Mouse (Mus musculus) MN1 (cell line): Measurements from ENCODE around the gene Mmrn2.
"Not testable (repeated sequence)": the region's sequence is repeated elsewhere in the genome, so short reads cannot be mapped to it uniquely, and the experiment has no call there.

Experiments
- DNase-seq: peaks from one replicate; pipeline ENCODE4 v3.0.0-alpha.2; 2016; ENCODE audit warnings: low spot score

Gene Mmrn2

DNA sequence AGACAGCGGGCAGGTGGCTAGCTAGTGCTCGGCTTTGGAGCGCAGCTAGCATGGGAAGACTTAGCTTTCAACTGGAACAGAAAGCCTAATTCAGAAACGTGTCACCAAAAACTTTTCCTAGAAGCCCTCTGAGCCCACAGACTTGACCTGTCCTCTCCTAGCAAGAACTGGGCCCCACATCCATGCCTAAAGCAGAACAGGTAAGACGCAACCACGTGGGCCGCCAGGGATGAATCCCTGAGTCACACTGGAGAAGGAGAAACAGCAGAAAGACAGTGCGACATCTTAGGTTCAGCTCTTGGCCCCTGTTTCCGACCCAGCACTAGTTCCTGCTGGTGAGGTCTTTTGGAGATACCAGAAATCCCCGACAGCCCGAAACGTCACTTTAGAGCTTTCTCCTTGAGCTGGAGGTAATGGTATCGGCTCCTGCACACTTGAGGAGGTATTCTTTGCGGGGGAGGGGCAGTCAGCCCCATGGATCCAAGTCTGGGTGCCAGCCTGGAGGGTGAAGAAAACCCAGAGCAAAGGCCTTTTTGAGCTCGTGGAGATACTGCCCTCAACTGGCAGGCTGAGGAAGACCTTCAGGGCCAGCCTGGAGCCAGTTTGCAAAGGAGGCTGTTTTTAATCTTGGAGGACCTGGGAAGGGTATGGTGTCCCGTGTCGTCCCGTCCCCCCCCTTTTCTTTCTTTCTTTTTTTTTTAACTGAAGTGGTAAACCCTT lies 12.4 kb upstream of the Mmrn2 start:
- peak; percentile 88 for DNase-seq

DNA sequence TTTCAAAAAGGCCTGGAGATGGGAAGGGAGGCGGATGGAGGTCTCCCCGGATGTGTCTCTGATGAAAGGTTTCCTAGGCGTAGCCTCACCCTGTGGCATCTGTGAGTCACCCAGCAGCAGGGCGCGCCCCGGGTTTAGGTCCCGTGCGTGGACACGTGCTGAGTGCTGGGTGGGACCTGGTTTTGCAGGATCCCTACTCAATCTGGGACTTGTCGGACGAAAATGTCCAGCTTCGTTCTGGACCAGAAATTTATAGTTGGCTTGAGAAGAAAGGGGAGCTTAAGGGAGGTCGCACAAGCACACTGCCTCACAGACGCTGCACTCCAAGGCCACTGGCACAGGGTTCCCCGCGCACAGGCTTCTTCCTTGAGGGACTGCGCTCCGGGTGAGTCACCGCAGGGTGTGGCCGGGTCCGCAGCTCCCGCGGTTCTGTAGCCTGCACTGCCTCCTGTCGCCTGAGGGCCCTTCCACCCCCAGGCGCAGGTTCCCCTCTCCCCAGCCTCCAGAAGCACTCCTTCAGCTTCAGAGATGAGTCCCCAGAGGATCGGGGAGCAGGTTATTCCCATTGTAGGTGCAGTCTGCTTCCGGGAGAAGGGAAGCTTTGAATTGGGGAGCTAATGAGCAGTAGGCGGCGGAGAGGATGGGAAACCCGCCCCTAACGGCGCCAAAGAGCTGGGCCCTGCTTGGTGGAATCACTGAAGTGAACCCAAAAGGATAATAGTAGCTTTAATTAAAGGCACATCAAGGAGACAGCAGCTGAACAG lies 11.6 kb upstream of the Mmrn2 start:
- peak; percentile 90 for DNase-seq

DNA sequence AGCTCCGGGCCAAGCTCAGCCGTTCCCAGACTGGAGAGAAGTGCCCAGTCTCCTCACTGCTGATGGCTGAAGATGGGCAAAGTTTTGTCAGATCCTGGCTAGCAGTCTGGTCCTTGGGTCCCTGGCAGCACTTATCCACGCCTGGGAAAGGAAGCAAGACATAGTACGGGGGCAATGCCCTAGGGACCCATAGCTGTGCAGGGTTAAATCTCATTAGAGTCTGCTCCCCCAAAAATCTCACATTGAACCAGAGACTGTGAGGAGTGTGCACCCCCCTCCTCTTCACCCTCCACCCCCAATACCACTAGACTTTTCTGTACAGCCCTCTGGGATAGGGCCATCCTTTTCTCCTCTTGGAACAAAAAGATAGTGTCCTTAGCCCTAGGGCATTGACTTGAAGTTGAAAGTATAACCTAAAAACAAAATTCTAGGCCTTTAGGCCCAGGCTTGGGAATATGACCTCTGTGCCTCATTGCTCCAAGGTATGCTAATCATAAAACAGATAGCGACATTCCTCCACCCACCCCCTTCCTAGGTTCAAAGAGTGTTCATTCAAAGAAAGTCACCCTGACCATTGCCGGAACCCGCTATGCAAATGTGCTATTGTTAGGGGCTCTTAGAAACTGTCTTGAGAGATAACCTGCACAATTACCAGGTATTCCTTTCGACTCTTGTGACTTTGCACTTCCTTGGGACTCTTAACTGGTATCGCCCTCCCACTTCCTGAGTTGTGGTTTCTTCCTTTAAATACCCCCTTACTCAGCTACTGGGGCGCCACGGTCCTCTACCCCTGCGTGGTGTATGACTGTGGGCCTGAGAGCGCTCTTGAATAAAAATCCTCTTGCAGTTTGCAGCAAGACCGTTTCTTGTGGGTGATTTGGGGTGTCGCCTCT lies 10.8 kb upstream of the Mmrn2 start:
- DNase-seq = not testable (repeated sequence)

DNA sequence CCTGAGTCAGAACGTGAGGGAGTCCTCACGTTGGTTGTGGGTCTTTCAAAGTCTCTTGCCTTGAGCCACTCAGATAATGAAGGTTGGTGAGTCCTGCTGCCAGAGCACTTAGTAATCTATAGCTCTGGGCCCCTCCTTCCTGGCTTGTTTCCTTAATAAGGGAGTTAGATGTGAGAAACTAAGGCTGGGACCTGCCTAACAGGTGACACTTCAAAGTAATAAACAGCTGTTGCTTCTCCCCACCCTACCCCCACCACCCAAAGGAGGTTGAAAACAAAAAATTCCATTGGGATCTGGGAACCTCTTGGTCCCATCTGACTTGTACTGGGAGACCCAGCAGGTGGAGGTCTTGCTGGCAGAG lies 10.1 kb upstream of the Mmrn2 start:
- no peak for DNase-seq

DNA sequence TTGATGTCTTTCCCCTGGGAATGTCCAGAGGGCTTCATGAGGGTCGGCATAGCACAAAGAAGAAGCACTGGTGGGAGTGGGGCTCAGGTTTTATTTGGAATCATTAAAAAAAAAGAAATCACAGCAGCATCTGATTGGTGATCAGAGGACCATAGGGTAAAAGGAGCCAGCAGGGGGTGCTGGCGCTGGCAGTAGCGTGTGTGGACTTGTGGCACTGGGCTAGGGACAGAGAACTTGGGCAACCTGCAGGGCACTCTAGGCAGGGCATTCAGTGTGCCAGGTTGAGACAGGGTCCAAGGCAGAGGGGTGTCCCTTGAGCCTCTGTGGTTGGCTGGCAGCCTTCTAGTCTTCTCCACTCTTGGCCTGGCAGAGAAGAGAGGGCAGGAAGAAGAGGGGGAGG lies 5.1 kb upstream of the Mmrn2 start:
- DNase-seq = peak; percentile 10

DNA sequence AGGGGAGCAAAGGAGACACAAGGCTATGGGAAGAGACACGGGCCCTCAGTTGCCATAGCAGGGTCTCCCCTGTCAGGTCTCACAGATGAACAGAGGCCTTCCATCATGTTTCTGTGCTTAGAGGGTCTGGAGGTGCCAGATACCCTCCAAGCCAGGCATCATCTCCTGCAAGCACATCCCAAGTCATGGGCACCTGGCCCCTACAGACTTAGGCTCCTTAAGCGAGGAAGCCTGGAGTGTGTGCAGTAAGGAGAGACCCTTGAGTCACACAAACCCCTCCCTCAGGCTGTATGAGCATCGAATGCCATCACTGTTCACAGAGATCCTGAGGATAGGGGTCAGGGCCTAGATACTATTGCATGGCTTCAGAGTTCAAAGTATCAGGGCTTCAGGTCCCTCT lies 4.3 kb upstream of the Mmrn2 start:
- DNase-seq = no peak

DNA sequence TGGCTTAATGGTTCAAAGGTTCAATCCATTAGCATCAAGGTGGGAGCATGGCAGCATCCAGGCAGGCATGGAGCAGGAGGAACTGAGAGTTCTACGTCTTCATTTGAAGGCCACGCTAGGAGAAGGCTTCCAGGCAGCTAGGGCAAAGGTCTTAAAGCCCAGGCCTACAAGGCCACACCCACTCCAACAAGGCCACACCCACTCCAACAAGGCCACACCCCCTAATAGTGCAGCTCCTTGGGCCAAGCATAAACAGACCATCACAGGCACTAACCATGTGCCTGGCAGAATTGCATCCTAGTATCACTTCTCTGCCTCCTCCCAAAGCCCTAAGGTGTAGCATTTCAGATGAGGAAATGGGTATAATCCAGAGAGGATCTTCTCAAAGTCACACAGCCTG lies 3.5 kb upstream of the Mmrn2 start:
- DNase-seq = no peak

DNA sequence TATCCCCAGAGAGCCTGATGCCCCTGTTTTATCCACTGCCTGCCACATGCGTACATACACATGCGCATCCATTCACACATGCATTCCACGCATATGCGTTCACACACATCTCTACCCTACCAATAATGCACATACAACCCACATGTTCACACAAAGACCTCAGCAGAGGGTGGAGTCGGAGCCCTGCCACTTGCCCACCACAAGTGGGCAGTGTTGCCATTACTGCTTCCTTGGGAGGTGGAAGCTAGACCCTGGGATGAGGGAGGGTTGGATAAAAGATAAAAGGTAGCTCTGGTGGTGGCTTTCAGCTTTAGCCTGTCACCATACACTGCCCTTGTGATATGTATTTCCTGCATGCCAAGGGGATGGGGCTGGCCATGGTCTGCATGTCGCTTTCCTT lies 2.6 kb upstream of the Mmrn2 start:
- peak; percentile 35 for DNase-seq

DNA sequence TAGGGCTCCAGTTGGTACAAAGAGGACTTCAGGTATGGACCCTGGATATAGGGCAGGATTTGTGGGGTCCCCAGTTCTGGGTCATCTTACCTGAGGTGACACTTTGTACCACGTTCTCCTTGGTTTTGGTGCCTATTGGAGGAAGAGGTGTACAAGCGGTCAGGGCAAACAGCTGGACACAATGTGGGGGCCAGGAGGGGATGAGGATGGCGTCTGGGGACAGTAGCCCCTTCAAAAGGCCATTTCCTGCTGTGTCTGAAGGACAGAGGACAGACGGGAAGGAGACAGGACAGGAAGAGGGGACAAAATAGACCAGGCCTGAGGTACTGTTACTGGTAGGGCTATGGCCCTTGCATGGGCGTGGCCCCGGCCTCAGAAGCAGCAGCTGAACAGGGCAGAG lies 1.7 kb upstream of the Mmrn2 start:
- DNase-seq = no peak

DNA sequence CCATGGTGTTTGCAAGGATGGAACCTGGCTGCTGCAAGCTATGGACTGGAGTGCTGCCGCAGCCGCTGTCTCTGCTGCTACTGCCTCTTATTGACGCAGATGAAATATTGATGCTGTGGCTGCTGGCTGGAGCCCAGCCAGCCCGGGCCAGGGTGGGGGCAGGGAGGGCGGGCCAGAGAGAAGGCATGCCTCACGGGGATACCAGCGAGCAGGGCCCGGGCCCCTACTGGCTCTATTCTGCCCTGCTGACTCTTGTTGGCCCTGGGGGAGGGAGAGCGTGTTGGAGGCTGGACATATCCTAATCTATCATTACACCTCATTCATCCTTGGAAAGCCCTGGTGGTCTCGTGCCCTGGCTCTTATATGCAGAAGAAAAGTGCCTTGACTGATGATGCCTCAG lies 688 bp upstream of the Mmrn2 start, which contains the start of gene Sncg:
Gene Sncg, minus strand, starts transcription at position 213 of the 400 bp plus-strand sequence.
- DNase-seq = peak; percentile 55

DNA sequence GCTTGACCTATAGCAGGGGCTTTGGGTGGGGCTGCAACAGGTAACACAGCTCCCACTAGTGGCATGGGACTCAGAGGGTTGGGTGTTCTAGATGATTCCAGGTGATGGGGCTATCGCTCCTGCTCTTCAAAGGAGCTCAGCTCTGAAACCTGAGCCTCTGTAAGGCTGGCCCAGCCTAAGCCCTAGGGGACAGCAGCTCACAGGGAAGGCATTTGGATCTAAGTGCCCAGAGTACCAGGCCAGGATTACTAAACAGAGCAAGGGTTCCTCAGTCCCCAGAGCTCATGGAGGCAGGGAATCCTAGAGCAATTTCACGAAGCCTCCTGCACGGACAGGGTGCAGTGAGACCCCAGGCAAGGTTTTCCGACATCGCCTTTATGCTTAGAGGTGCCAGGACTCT lies 676 bp downstream of the Mmrn2 start:
- DNase-seq = no peak

DNA sequence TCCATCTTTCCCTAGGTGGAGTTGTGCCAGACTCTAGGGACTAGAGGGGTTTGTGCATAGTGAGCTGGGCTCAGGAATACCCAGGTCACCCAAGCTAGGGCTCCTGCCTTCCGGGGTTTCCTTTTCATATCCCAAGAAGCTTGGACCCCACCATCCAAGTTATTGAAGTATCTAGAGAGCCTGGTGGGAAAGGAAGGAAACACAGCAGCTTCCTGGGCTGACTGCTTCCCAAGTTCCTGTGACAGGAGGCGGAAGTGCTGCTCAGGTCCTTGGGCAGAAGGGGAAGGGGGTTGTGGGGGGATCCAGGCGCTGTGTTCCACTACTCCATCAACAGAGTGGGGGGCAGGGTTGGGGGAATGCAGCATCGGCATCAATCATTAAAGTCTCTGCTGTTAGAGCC lies 1.9 kb downstream of the Mmrn2 start:
- no peak for DNase-seq

DNA sequence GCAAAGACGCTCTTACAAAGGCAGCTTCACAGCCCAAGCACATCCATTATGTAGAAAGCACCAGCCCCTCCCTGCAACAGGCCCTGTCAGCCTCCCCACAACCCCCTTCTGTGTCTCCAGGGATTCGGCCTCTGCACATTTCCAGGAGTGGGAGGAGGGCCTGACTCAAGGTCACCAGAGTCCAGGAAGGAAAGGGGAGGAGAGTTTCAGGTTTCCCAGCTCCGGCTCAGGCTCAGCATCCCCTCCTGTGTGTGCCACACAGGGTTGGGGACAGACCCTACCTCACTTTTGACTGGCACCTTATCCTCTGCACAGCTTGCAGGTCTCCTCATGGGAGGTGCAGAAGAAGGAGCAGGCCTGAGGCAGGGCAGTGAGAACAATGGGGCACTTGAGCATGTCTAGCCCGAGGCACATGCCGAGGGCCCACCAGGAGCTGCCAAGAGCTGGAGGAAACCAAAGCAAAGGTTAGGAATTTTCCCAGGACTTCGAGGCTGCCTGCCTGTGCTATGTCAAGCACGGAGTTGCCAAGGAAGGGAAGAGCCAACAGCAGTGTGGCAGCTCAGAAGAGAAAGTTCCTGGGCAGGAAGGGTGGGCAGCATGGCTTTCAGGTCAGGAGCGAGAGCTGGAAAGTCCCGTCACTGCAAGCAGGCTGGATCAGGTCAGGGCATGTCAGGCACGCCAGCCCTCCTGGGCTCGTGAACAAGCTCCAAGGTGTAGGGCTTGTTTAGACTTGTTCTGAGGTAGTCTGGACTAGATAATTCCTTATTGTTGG lies 3.5 kb downstream of the Mmrn2 start:
- peak; percentile 72 for DNase-seq

DNA sequence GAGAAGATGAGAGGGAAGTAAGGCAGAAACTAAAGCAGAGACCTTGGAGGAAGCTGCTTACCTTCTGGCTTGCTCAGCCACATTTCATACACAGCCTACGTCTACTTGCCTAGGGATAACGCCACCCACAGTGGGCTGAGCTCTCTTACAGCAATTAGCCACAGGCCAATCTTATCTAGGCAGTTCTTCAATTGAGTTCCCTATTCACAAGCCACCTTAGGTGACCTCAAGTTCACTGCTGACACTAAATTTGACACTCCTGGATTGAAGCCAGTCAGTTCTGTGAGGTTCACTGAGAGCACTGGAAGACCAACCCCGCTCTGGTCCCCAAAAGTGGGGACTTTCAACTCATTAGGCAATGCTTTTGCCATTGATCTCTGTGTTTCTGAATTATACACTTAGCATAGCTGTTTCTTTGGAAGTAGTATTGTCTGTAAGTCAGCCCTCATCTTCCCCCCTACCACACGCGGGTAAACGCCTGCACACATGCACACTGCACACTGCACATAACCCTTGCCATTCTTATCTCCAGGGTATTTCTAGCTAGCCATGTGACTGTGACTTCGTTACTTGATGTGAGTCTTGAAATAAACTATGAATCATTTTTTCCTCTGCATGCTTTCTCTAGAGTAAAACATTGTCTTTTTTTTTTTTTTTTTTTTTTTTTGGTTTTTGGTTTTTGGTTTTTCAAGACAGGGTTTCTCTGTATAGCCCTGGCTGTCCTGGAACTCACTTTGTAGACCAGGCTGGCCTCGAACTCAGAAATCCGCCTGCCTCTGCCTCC lies 7.8 kb downstream of the Mmrn2 start:
- no peak for DNase-seq

DNA sequence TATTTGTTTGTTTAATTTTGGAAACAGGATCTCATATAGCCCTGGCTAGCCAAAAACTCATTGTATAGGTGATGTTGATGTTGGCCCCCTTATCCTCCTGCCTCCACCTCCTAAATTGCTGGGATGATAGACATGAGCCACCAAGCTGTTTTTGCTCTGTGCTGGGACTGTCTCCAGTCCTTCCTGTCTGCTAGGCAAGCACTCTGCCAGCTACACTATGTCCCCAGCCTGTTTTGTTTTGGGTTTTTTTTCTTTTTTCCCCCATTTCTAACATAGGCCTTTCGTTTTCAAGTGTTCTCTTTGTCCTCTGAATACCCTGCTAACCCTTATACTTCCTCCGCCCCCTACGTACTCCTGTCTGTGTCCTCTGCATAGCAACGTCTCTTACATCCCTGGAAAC lies 18.0 kb downstream of the Mmrn2 start:
- DNase-seq = no peak

DNA sequence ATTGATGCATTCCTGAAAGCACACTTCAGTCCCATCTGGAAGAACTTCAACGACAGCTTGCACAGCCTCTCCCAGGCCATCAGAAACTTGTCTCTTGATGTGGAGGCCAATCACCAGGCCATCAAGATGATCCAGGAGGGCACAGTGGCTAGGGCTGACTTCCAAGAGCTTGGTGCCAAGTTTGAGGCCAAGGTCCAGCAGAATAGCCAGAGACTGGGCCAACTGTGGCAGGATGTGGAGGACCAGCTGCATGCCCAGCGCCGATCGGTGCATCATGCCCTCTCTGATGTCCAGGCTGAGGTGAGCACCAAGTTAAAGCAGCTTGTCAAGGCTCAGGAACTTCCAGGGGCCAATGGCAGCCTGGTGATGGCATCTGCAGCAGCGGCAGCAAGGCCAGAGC lies 22.6 kb downstream of the Mmrn2 start:
- DNase-seq = no peak

DNA sequence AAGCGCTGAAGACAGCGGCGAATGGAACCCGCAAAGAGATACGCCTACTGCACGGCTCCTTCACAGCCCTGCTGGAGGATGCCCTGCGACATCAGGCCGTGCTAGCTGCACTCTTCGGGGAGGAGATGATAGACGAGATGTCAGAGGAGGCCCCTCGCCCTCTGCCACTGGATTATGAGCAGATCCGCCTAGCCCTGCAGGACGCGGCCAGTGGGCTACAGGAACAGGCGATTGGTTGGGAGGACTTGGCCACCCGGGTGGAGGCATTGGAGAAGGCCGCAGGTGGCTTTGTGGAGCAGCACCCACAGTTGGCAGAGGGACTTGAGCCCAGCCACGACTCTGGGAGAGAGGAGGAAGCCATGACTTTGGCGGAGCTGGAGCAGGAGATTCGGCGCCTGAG lies 23.6 kb downstream of the Mmrn2 start:
- no peak for DNase-seq

DNA sequence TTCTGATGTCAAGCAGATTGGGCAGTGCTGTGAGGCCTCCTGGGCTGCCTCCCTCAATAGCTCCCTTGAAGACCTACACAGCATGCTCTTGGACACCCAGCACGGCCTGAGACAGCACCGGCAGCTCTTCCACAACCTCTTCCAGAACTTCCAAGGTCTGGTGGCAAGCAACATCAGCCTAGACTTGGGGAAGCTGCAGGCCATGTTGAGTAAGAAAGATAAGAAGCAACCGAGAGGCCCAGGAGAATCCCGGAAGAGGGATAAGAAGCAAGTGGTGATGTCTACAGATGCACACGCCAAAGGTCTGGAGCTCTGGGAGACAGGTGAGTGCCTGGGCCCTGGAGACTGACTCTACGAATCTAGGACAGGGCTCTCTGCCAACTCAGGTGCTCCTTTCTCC lies 24.0 kb downstream of the Mmrn2 start:
- no peak for DNase-seq

DNA sequence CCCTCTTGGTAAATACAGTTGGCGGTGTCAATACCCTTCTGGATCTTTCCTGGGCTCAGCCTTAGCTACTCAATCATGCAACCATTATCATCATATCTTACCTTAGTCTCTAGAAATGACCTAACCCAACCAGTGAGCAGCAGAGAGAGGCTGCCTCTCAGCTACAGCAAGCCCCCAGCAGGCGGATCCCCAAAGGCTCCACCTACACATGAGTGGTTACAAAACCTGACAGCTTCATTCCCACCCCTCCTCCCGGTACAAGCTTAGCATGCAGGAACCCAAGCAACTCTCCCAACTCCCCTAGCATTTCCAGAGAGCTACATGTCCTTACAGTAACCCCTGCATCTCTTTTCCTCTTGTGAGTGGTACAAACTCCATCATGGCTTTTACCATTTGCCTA lies 24.8 kb downstream of the Mmrn2 start:
- DNase-seq = no peak

DNA sequence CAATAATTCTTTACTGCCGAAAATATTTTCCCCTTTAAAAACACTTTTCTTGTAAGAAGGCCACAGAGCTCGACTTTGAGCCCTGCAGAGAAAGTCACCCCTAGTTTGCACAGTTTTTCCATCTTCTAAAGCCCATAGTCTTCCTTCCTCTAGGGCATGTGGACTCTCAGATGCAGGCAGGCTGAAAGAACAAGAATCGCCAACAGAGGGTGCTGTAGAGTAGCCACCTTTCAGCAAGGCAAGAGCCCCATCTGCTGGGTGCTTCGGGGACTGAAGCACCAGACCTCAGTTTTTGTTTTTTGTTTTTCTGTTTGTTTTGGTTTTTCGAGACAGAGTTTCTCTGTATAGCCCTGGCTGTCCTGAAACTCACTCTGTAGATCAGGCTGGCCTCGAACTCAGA lies 25.9 kb downstream of the Mmrn2 start:
- peak; percentile 84 for DNase-seq

DNA sequence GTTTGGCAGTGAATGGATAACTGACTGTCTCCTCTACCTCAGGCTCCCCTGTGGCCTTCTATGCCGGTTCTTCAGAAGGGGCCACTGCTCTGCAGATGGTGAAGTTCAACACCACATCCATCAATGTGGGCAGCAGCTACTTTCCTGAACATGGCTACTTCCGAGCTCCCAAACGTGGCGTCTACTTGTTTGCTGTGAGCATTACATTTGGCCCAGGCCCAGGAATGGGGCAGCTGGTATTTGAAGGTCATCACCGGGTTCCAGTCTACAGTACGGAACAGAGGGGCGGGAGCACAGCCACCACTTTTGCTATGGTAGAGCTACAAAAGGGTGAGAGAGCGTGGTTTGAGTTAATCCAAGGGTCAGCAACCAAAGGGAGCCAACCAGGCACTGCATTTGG lies 27.6 kb downstream of the Mmrn2 start:
- DNase-seq = no peak
